Mouse (Mus musculus) testis, adult 2 months (tissue): ENCODE data around the gene Gpam.

Experiments used
- CTCF ChIP-seq: fragments of 200-500 bp; IDR thresholded peaks from 2 replicates; pipeline ENCODE4 v1.5.1; 2012; ENCODE audit warnings: low read depth, mild to moderate bottlenecking, inconsistent platforms, low read length, moderate library complexity; ENCODE audit not compliant: control insufficient read depth, insufficient read depth, insufficient replicate concordance
- POLR2A ChIP-seq: fragments of 200-500 bp; IDR thresholded peaks from 2 replicates; pipeline ENCODE4 v1.6.1; 2012; ENCODE audit warnings: low read depth, mild to moderate bottlenecking, inconsistent platforms, low read length, moderate library complexity; ENCODE audit not compliant: control insufficient read depth

- no peak for TF ChIP-seq POLR2A
- no peak for TF ChIP-seq CTCF
Observed at GRCm38 (mm10) chr19:55167741-55168140, 40.7 kb upstream of the Gpam start.
